Mouse (Mus musculus) cerebellum, adult 2 months (tissue): Measurements from ENCODE around the gene Galnt15.

ENCODE experiments used
- CTCF ChIP-seq: fragments of 200-500 bp; IDR thresholded peaks from 2 replicates; pipeline ENCODE4 v1.5.1; 2011; ENCODE audit warnings: low read depth, mild to moderate bottlenecking, control low read depth, low read length, moderate library complexity, borderline replicate concordance; ENCODE audit not compliant: insufficient read depth
- POLR2A ChIP-seq: fragments of 200-500 bp; IDR thresholded peaks from 2 replicates; pipeline ENCODE4 v1.6.1; 2011; ENCODE audit warnings: low read length, control low read depth, borderline replicate concordance; ENCODE audit not compliant: insufficient read depth

GRCm38 (mm10) chr14:32072807-32073206, 44.0 kb downstream of the Galnt15 start:
- TF ChIP-seq CTCF (no peak), POLR2A (no peak)
